Mouse (Mus musculus): ENCODE measurements around the gene Mtg1. TPM values are rescaled to one million over a fixed set of nuclear protein-coding genes. Genes with fewer than 3 reads are reported as not detected.

Gene Mtg1
- polyA plus RNA-seq, 1 experiment from 2014 or later: 29.5 TPM

GRCm38 (mm10) chr7:140184206-140184605, 46.8 kb downstream of the Mtg1 start:
- WGBS: 89% methylated on average over 4 of the region's 4 CpGs
- Histone ChIP-seq H3K4me1 (no peaks in the 10 kb centered on the region), H3K27ac (no peak overlapping the region), H3K4me3 (no peak overlapping the region), H3K27me3 (ENCODE audit: low read depth, poor library complexity, severe bottlenecking) (no peaks in the 10 kb centered on the region), H3K9me3 (replicated peaks) (no peaks in the 10 kb centered on the region), H3K36me3 (no peaks in the 10 kb centered on the region)
- DNase-seq (ENCODE audit: low spot score): no peak

- Histone ChIP-seq H3K27me3 (ENCODE audit: low read depth, poor library complexity, severe bottlenecking) (no peaks in the 10 kb centered on the region), H3K27ac (no peak overlapping the region), H3K36me3 (no peaks in the 10 kb centered on the region), H3K4me1 (no peaks in the 10 kb centered on the region), H3K9me3 (replicated peaks) (no peaks in the 10 kb centered on the region), H3K4me3 (no peak overlapping the region)
- DNase-seq (ENCODE audit: low spot score): no peak
- WGBS: 72% methylated on average over 18 of the region's 18 CpGs
Observed at GRCm38 (mm10) chr7:140186646-140187620, 49.6 kb downstream of the Mtg1 start.

GRCm38 (mm10) chr7:140187721-140188390, 50.5 kb downstream of the Mtg1 start:
- no peaks in the 10 kb centered on the region for H3K36me3 ChIP-seq
- no peaks in the 10 kb centered on the region for H3K9me3 ChIP-seq (replicated peaks)
- H3K27ac ChIP-seq: no peak overlapping the region
- no peaks in the 10 kb centered on the region for H3K27me3 ChIP-seq (ENCODE audit: low read depth, poor library complexity, severe bottlenecking)
- DNase-seq (ENCODE audit: low spot score): no peak
- no peak overlapping the region for H3K4me3 ChIP-seq
- no peaks in the 10 kb centered on the region for H3K4me1 ChIP-seq
- WGBS: 87% methylated on average over 7 of the region's 7 CpGs

DNA sequence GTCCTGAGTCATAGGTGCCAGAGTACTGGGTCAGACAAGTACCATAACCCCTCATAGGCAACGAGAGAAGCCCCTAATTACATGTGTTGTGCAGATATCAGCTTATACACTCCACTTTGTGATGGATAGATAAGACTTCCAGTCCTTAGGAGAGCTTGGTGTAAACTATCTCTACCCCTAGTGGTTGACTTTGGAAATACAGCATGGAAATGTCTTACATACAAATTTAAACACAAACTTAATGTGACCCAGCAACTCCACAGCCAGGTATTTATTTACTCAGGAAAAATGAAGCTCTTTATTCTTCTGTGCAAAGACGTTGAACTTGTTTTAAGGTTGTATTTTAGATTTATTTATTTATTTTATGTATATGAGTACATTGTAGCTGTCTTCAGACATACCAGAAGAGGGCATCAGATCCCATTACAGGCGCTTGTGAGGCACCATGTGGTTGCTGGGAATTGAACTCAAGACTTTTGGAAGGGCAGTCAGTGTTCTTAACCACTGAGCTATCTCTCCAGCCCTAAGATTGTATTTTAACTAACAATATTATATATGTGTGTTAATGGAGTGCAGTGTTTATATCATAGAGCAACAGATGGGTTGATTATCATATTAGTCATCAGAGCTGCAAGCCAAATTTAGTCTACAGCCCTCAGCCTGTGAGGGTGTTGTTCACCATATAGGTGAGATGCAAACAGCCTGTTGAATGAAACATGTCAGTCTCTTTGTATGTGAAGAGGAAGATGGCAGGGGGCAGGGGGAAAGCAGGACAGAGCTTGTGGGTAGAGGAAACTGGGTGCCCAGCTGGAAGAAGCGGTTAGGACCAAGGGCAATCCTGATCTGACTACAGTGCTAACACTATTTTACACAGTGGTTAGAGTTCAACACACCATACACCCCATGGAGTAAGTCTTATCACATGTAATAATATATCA, 51.3 kb downstream of the Mtg1 start:
- Histone ChIP-seq H3K4me3 (no peak overlapping the region), H3K27ac (no peak overlapping the region), H3K27me3 (ENCODE audit: low read depth, poor library complexity, severe bottlenecking) (no peaks in the 10 kb centered on the region), H3K9me3 (replicated peaks) (no peaks in the 10 kb centered on the region), H3K4me1 (no peaks in the 10 kb centered on the region), H3K36me3 (no peaks in the 10 kb centered on the region)
- no peak for DNase-seq (ENCODE audit: low spot score)
- 63% methylated on average over 4 of the region's 4 CpGs for WGBS

- no peaks in the 10 kb centered on the region for H3K9me3 ChIP-seq (replicated peaks)
- H3K36me3 ChIP-seq: no peaks in the 10 kb centered on the region
- H3K27me3 ChIP-seq (ENCODE audit: low read depth, poor library complexity, severe bottlenecking): no peaks in the 10 kb centered on the region
- no peak for DNase-seq (ENCODE audit: low spot score)
- H3K27ac ChIP-seq: no peak overlapping the region
- no peak overlapping the region for H3K4me3 ChIP-seq
- WGBS: 89% methylated on average over 1 of the region's 1 CpGs
- H3K4me1 ChIP-seq: no peaks in the 10 kb centered on the region
Observed at GRCm38 (mm10) chr7:140190435-140190834, 53.1 kb downstream of the Mtg1 start.

- WGBS: 59% methylated on average over 2 of the region's 2 CpGs
- Histone ChIP-seq H3K27me3 (ENCODE audit: low read depth, poor library complexity, severe bottlenecking) (no peaks in the 10 kb centered on the region), H3K4me1 (no peaks in the 10 kb centered on the region), H3K9me3 (replicated peaks) (no peaks in the 10 kb centered on the region), H3K36me3 (no peaks in the 10 kb centered on the region), H3K27ac (no peak overlapping the region), H3K4me3 (no peak overlapping the region)
- no peak for DNase-seq (ENCODE audit: low spot score)
Observed at GRCm38 (mm10) chr7:140192445-140192844, 55.1 kb downstream of the Mtg1 start.

GRCm38 (mm10) chr7:140192851-140193250, 55.5 kb downstream of the Mtg1 start:
- Histone ChIP-seq H3K4me3 (no peak overlapping the region), H3K4me1 (no peaks in the 10 kb centered on the region), H3K36me3 (no peaks in the 10 kb centered on the region), H3K9me3 (replicated peaks) (no peaks in the 10 kb centered on the region), H3K27ac (no peak overlapping the region), H3K27me3 (ENCODE audit: low read depth, poor library complexity, severe bottlenecking) (no peaks in the 10 kb centered on the region)
- DNase-seq (ENCODE audit: low spot score): no peak
- WGBS: 79% methylated on average over 2 of the region's 2 CpGs

DNA sequence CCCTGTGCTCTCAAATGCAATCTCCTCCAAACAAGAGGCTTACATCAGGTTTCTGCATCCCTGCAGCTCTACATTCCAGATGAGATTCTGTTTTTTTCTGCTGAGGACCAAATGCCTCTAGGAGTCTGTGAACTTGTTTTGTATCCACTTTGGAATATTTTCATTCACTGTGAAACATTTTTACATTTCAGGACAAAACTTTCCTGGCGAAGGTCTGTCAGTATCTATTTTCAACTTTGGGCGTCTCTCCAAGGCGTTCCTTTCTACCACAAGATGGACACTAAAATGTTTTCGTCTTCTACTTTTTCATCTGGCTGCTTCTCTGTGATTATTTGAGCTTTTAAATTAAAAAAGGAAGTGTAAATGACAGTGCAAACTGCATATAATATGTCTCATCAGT, 56.7 kb downstream of the Mtg1 start:
- Histone ChIP-seq H3K27me3 (ENCODE audit: low read depth, poor library complexity, severe bottlenecking) (no peaks in the 10 kb centered on the region), H3K4me1 (no peaks in the 10 kb centered on the region), H3K4me3 (no peak overlapping the region), H3K27ac (no peak overlapping the region), H3K36me3 (no peaks in the 10 kb centered on the region), H3K9me3 (replicated peaks) (no peaks in the 10 kb centered on the region)
- 89% methylated on average over 4 of the region's 4 CpGs for WGBS
- no peak for DNase-seq (ENCODE audit: low spot score)

- H3K9me3 ChIP-seq (replicated peaks): no peaks in the 10 kb centered on the region
- H3K4me1 ChIP-seq: no peaks in the 10 kb centered on the region
- H3K36me3 ChIP-seq: no peaks in the 10 kb centered on the region
- 89% methylated on average over 8 of the region's 8 CpGs for WGBS
- H3K27me3 ChIP-seq (ENCODE audit: low read depth, poor library complexity, severe bottlenecking): no peaks in the 10 kb centered on the region
- DNase-seq (ENCODE audit: low spot score): no peak
- no peak overlapping the region for H3K4me3 ChIP-seq
- H3K27ac ChIP-seq: no peak overlapping the region
Observed at GRCm38 (mm10) chr7:140196002-140196401, 58.6 kb downstream of the Mtg1 start.

Other genes with a start within 250 kb of the Mtg1 start
- not detected in 2 replicates for gene Kndc1, start 242.9 kb upstream of the Mtg1 start, polyA plus RNA-seq (2016; fragmentation: Nextera tagmentation; extraction: Ambion mirVana)
- 0.38 and 0.64 TPM in 2 replicates for gene Utf1, start 193.8 kb upstream of the Mtg1 start, polyA plus RNA-seq (2016; fragmentation: Nextera tagmentation; extraction: Ambion mirVana)
- 0.39 and 0.85 TPM in 2 replicates for gene 6430531B16Rik, start 158.8 kb upstream of the Mtg1 start, polyA plus RNA-seq (2016; fragmentation: Nextera tagmentation; extraction: Ambion mirVana)
- gene Adam8, start 145.0 kb upstream of the Mtg1 start, polyA plus RNA-seq (2016; fragmentation: Nextera tagmentation; extraction: Ambion mirVana): 2.2 TPM in 2 replicates
- gene Zfp511, start 101.2 kb upstream of the Mtg1 start, polyA plus RNA-seq (2016; fragmentation: Nextera tagmentation; extraction: Ambion mirVana): 38.8 and 40.7 TPM in 2 replicates
- 81.6 and 87.8 TPM in 2 replicates for gene Tubgcp2, start 100.9 kb upstream of the Mtg1 start, polyA plus RNA-seq (2016; fragmentation: Nextera tagmentation; extraction: Ambion mirVana)
- not detected in 2 replicates for gene Msx3, start 88.5 kb upstream of the Mtg1 start, polyA plus RNA-seq (2016; fragmentation: Nextera tagmentation; extraction: Ambion mirVana)
- 1.1 and 1.2 TPM in 2 replicates for gene Caly, start 55.0 kb upstream of the Mtg1 start, polyA plus RNA-seq (2016; fragmentation: Nextera tagmentation; extraction: Ambion mirVana)
- gene Prap1, start 44.2 kb upstream of the Mtg1 start, polyA plus RNA-seq (2016; fragmentation: Nextera tagmentation; extraction: Ambion mirVana): not detected in 2 replicates
- 8.7 and 13.9 TPM in 2 replicates for gene Fuom, start 35.1 kb upstream of the Mtg1 start, polyA plus RNA-seq (2016; fragmentation: Nextera tagmentation; extraction: Ambion mirVana)
- gene Paox, start 21.8 kb upstream of the Mtg1 start, polyA plus RNA-seq (2016; fragmentation: Nextera tagmentation; extraction: Ambion mirVana): 19.2 and 23.7 TPM in 2 replicates
- gene Echs1, start 21.1 kb upstream of the Mtg1 start, polyA plus RNA-seq (2016; fragmentation: Nextera tagmentation; extraction: Ambion mirVana): 174 and 178 TPM in 2 replicates
- not detected in 2 replicates for gene Sprn, start 17.3 kb downstream of the Mtg1 start, polyA plus RNA-seq (2016; fragmentation: Nextera tagmentation; extraction: Ambion mirVana)
- gene Olfr522, start 27.2 kb downstream of the Mtg1 start, polyA plus RNA-seq (2016; fragmentation: Nextera tagmentation; extraction: Ambion mirVana): not detected in 2 replicates
- gene Olfr523, start 35.7 kb downstream of the Mtg1 start, polyA plus RNA-seq (2016; fragmentation: Nextera tagmentation; extraction: Ambion mirVana): not detected in 2 replicates
- not detected in 2 replicates for gene Olfr524, start 68.4 kb downstream of the Mtg1 start, polyA plus RNA-seq (2016; fragmentation: Nextera tagmentation; extraction: Ambion mirVana)
- gene Cd163l1, start 80.7 kb downstream of the Mtg1 start, polyA plus RNA-seq (2016; fragmentation: Nextera tagmentation; extraction: Ambion mirVana): 0.04 TPM in 1 of 2 replicates, not detected in the other
- gene 5830411N06Rik, start 109.7 kb downstream of the Mtg1 start, polyA plus RNA-seq (2016; fragmentation: Nextera tagmentation; extraction: Ambion mirVana): not detected in 2 replicates
- gene Olfr525, start 183.3 kb downstream of the Mtg1 start, polyA plus RNA-seq (2016; fragmentation: Nextera tagmentation; extraction: Ambion mirVana): not detected in 2 replicates
- gene Olfr527, start 196.5 kb downstream of the Mtg1 start, polyA plus RNA-seq (2016; fragmentation: Nextera tagmentation; extraction: Ambion mirVana): not detected in 2 replicates
- gene Olfr60, start 224.1 kb downstream of the Mtg1 start, polyA plus RNA-seq (2016; fragmentation: Nextera tagmentation; extraction: Ambion mirVana): not detected in 2 replicates
- not detected in 2 replicates for gene Olfr530, start 238.8 kb downstream of the Mtg1 start, polyA plus RNA-seq (2016; fragmentation: Nextera tagmentation; extraction: Ambion mirVana)